Mouse (Mus musculus): ENCODE measurements around the gene Acer1.
A peak's percentile ranks its signal among the peaks of the same experiment; 100 is the strongest.
"Not testable (repeated sequence)": the region's sequence is repeated elsewhere in the genome, so short reads cannot be mapped to it uniquely, and the experiment has no call there.

Gene Acer1

GRCm38 (mm10) chr17:56936731-56937130, 45.2 kb downstream of the Acer1 start:
- no peak for DNase-seq

GRCm38 (mm10) chr17:56935363-56936131, 46.4 kb downstream of the Acer1 start, which contains the start of gene Mllt1:
Gene Mllt1, minus strand, starts transcription at chr17:56935415.
- DNase-seq = peak; percentile 99

- peak; percentile 20 for DNase-seq
Measured at GRCm38 (mm10) chr17:56934545-56935330, 47.2 kb downstream of the Acer1 start.

GRCm38 (mm10) chr17:56933395-56933794, 48.5 kb downstream of the Acer1 start:
- DNase-seq = no peak

GRCm38 (mm10) chr17:56930026-56930425, 51.9 kb downstream of the Acer1 start:
- no peak for DNase-seq

- DNase-seq = no peak
Measured at GRCm38 (mm10) chr17:56929530-56929929, 52.4 kb downstream of the Acer1 start.

GRCm38 (mm10) chr17:56929101-56929500, 52.8 kb downstream of the Acer1 start:
- no peak for DNase-seq

- DNase-seq = no peak
Measured at GRCm38 (mm10) chr17:56925998-56926397, 55.9 kb downstream of the Acer1 start.

GRCm38 (mm10) chr17:56919725-56920124, 62.2 kb downstream of the Acer1 start:
- no peak for DNase-seq

GRCm38 (mm10) chr17:56917166-56917565, 64.8 kb downstream of the Acer1 start:
- no peak for DNase-seq

GRCm38 (mm10) chr17:56913444-56913843, 68.5 kb downstream of the Acer1 start:
- DNase-seq = no peak

- no peak for DNase-seq
Measured at GRCm38 (mm10) chr17:56913023-56913422, 68.9 kb downstream of the Acer1 start.

- not testable (repeated sequence) for DNase-seq
Measured at GRCm38 (mm10) chr17:56909764-56910163, 72.2 kb downstream of the Acer1 start.

- DNase-seq = peak; percentile 32
Measured at GRCm38 (mm10) chr17:56907887-56908286, 74.0 kb downstream of the Acer1 start.

- DNase-seq = peak; percentile 87
Measured at GRCm38 (mm10) chr17:56907096-56907495, 74.8 kb downstream of the Acer1 start.

- DNase-seq = no peak
Measured at GRCm38 (mm10) chr17:56906166-56906565, 75.8 kb downstream of the Acer1 start.

Measured in lung, postnatal 14 days (tissue).